Mouse (Mus musculus): ENCODE data around the gene Ddr2.

- TF ChIP-seq CTCF (IDR thresholded peaks at IDR 0.05; ENCODE audit: control insufficient read depth, insufficient read depth, low read length) (no peak), POLR2A (IDR thresholded peaks at IDR 0.05; ENCODE audit: borderline replicate concordance, control insufficient read depth, low read depth, low read length) (no peak)
Observed at GRCm38 (mm10) chr1:170057607-170058006, 53.0 kb downstream of the Ddr2 start.
